Mouse (Mus musculus) mouse trophoblast stem cell (cell line): ENCODE results near the gene Evc2.

Experiments used
- in situ Hi-C, 2 experiments: fragments of 300-500 bp; cut with MseI, MboI; formaldehyde crosslinking; loops; 2 replicates in 1 of 2; 3 replicates in 1 of 2; pipeline ENCODE4 v1.15.1; 2025

The Evc2 gene

DNA sequence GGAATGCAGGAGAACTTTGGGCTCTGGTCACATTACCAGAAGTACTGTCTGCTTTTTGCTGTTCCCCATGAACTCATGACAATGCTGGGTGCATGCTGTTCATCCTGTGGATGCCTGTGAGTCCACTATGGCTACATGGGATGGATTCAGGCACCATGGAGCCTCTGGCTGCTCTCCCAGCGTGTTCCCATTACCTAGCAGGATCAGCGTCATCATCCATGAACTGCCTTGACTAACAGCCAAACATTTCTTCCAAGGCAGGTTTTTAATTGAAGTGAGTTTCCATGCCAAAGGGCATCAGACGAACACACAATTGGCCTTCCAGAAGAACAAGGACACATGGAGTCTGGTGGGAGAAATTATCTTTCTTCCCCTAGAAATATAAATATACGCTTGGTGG, 133.3 kb downstream of the Evc2 start:
- in situ Hi-C loops: no loop called here

DNA sequence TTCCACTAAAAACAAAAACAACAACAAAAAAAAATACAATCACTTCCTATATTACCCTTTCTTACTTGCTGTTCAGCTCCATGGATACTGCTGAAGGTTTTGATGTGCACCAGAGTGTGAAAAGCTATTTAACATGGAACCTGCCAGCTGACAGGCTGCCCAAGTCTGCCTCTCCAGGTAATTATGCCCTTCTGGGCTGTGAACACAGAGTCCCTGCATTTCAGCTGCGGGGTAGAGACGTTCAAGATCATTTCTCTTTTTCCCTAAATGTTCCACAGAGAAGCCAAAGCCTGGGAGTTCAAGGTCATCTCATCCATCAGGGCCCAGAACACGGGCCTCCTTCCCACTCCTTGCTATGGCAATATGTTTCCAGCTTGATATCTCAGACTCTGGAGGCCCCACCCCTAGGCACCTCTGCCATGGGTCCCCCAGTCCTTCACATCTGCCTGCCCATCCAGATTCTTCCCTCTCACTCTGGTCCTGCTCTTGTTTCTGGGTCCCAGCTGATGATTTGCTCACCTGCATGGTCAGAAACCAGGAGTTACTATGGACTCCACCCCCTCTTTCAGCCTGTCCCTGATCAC, 133.8 kb downstream of the Evc2 start:
- in situ Hi-C loops: no loop called here
